In genomic region chr19:32179978-32180413, GRCm38 (mm10) we compare ENCODE assay signal across 8 mouse cellular contexts.
DNase-seq lines count a peak whose midpoint lies in the region; ATAC-seq lines count a peak whose summit lies in the region.

No protein-coding gene starts in this region.

- H3K9me3 ChIP-seq in lung, embryonic 15.5 days = no peaks in the 10 kb centered on the region
- H3K9me3 ChIP-seq in midbrain, embryonic 13.5 days = no peaks in the 10 kb centered on the region

- DNase-seq in spleen, adult 12 weeks (ENCODE audit: low spot score) = peak; percentile 58
- DNase-seq in spleen, adult 18-20 months = no peak
- DNase-seq in kidney, adult 18-20 months = peak; percentile 75
- DNase-seq in layer of hippocampus, postnatal 25 days (ENCODE audit: extremely low spot score in 1 of 2, low spot score in 1 of 2) = no peak
- DNase-seq in MN1 (ENCODE audit: low spot score) = no peak
- DNase-seq in frontal cortex, postnatal 10 days (ENCODE audit: low spot score in 2 of 2) = no peak

- H3K9ac ChIP-seq in lung, embryonic 15.5 days = no peak overlapping the region
- no peak overlapping the region for H3K9ac ChIP-seq in midbrain, embryonic 13.5 days (replicated peaks)

- 31% methylated on average over 5 of the region's 5 CpGs for WGBS in lung, embryonic 15.5 days
- WGBS in midbrain, embryonic 13.5 days = 92% methylated on average over 5 of the region's 5 CpGs

- peak overlapping the region; percentile 10; the same call in 1 of the 2 replicates for H3K4me2 ChIP-seq in lung, embryonic 15.5 days
- no peak overlapping the region for H3K4me2 ChIP-seq in midbrain, embryonic 13.5 days (replicated peaks)

- H3K4me1 ChIP-seq in lung, embryonic 15.5 days = peaks cover 60% of the 10 kb centered on the region
- H3K4me1 ChIP-seq in midbrain, embryonic 13.5 days (replicated peaks) = no peaks in the 10 kb centered on the region

- H3K27me3 ChIP-seq in lung, embryonic 15.5 days = no peaks in the 10 kb centered on the region
- no peaks in the 10 kb centered on the region for H3K27me3 ChIP-seq in midbrain, embryonic 13.5 days

- peak overlapping the region; percentile 79 for H3K27ac ChIP-seq in lung, embryonic 15.5 days
- no peak overlapping the region for H3K27ac ChIP-seq in midbrain, embryonic 13.5 days

- H3K36me3 ChIP-seq in lung, embryonic 15.5 days = no peaks in the 10 kb centered on the region
- no peaks in the 10 kb centered on the region for H3K36me3 ChIP-seq in midbrain, embryonic 13.5 days

- H3K4me3 ChIP-seq in lung, embryonic 15.5 days = no peak overlapping the region
- no peak overlapping the region for H3K4me3 ChIP-seq in midbrain, embryonic 13.5 days (replicated peaks)

- peak; percentile 24; the same call in 1 of the 2 replicates for ATAC-seq in lung, embryonic 15.5 days (ENCODE audit: borderline replicate concordance, extremely low read depth, low FRiP score, low TSS enrichment)
- no peak for ATAC-seq in midbrain, embryonic 13.5 days

Comparison
In these comparisons a context has a peak if more than half of its experiments do, and no peak if none do; other contexts are left out.
1. DNase-seq: peak in spleen, adult 12 weeks (single experiment) and kidney, adult 18-20 months (single experiment); none in spleen, adult 18-20 months (0 of 2), layer of hippocampus, postnatal 25 days (0 of 2), MN1 (single experiment) and frontal cortex, postnatal 10 days (0 of 2).